Mouse (Mus musculus): ENCODE results near the gene Stk4. TPM values are rescaled to one million over a fixed set of nuclear protein-coding genes. Genes with fewer than 3 reads are reported as not detected.

Gene Stk4
- total RNA-seq, 2 experiments from 2014 or later = 115 to 189 TPM

DNA sequence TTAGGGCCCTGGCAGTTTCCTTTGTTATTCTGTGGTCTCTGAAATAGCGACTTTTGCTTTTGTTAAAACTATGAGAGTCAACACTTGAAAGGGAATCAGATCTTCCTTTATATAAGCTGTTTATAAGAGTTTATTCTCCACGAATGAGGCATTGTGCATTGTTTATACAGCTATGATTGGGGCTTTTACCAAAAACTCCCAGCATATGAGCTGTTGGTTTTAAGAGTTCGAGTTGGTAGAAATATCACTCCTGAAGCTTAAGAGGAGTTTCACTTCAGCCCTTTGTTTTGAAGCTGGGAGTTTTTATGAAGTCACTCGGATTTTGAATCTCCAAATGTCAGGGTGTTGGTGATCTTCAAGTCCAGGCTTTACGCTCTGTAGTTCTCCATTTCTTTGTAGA is 7.8 kb downstream of the Stk4 start:
- no peak for ATAC-seq (replicated peaks; ENCODE audit: poor library complexity)

DNA sequence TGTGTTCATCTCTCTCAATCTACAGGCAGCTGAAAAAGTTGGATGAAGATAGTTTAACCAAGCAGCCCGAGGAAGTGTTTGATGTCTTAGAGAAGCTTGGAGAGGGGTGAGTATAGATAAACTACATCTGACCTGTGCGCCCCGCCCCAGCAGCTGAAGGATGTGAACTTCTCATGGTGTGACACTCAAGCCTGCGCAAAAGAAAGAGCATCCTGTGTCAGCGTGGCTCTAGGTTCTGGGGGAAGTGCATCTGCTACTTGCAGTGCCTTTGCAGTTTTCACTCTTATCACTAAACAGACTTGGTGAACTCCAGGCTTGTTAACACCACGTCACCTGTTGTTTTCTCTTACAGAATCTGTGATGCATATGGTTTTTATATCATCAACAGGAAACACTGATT is 9.4 kb downstream of the Stk4 start:
- peak; percentile 37 for ATAC-seq (replicated peaks; ENCODE audit: poor library complexity)

DNA sequence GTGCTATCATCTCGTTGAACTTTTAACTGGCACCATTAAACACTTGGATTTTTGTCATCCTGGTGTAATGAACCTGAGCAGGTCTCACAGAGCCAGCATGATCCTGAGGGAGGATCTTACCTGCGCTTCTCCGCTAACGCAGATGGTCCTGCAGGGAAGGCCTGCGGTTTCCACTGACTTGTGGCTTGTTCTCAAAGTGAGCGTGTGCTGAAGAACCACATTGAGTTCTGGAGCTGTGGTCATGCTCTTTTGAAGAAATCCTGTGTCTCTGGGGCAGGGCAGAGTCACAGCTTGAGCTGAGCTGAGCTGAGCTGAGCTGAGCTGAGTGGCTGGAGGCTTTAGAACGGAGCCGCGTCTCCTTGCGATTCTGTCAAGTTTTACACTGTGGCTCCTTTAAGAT is 11.5 kb downstream of the Stk4 start:
- ATAC-seq (replicated peaks; ENCODE audit: poor library complexity) = no peak

DNA sequence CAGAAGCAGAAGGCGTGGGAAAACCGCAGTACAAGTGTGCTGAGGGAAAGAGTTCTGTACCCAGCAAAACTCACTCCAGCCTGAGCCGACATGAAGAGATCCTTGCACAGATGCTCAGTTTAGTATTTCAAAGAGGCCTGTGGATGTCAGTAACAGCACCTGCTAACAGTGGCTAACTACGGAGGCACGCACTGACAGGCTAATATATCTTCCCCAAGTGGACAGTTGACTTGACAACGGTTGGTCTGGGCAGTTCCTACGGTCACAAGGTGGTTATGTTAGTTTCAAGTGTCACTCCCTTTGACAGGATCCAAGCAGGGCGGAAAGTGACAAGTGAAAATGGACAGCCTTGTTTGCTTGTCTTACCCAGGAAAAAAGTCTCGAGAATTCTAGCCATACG is 12.1 kb downstream of the Stk4 start:
- ATAC-seq (replicated peaks; ENCODE audit: poor library complexity) = no peak

DNA sequence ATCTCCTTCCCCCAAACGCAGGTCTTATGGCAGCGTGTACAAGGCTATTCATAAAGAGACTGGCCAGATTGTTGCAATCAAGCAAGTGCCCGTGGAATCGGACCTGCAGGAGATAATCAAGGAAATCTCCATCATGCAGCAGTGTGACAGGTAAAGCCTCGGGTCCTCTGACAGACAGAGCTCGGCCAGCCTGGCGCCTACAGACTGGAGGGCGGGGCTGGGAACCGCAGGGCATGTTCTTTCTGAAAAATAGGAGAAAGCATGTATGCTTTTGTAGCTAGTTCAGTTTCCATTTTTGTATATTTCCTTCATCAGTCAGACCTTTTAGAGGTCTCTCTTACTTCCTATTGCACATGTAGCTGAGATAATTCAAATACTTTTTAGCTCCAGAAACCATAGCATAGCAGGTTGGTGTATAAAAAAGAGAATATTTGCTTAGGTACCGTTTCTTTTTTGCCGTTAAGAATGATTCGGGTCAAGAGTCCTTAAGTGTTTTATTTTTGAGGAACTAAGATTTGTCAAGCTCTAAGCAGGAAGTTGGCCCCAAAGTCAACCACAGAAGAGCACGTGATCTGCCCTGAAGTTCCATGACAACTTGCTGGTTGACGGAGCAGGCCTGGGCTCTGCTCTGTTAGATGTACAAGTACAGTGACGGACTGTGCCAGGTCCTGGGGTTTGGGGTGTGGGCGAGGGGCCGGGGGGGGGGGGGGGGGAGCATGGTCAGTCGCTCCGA is 13.7 kb downstream of the Stk4 start:
- peak; percentile 85 for ATAC-seq (replicated peaks; ENCODE audit: poor library complexity)

DNA sequence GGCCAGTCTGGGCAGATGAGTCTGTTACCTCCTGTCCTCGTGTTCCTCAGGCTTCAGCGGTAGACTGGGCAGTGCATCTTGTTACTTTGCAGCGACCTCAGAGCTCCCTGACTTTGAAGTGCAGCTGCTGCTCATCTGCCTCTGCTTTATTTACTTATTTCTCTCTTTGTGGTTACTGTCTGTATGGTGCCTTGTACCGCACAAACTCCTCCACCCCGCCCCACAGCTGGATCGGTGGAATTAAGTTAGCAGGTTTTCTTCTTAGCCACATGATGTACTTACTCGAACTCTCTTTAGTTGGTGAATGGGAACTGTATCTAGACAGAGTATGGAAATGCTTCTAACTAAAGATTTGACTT is 14.2 kb downstream of the Stk4 start:
- peak; percentile 2; the same call in 1 of the 2 replicates for ATAC-seq (replicated peaks; ENCODE audit: poor library complexity)

DNA sequence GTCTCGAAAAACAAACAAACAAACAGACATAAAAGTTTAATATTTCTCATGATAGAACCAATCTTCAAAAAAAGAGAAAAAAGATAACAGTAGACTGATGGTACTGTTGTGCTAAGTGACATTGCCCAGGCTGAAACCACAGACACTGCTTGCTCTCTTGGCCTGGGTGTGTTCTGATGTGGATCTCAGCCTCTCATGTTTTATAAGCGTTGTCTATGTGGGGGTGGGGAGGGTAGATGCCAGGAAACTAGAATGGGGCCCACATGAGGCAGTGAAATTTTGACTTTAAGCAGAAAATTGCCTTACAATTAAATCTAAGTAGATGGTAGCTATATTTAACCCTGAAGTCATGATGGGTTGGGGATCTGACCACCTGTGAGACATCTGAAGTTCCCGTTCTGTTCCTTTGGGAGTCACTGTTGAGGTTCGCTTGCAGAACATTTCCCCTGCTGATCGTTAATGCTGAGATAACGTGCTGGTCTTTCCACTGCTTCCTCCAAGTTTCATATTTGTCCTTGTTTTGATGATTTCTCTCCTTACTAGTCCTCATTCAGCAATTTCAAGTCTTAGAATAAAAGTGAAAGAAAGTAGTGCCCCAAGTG is 17.4 kb downstream of the Stk4 start:
- no peak for ATAC-seq (replicated peaks; ENCODE audit: poor library complexity)

DNA sequence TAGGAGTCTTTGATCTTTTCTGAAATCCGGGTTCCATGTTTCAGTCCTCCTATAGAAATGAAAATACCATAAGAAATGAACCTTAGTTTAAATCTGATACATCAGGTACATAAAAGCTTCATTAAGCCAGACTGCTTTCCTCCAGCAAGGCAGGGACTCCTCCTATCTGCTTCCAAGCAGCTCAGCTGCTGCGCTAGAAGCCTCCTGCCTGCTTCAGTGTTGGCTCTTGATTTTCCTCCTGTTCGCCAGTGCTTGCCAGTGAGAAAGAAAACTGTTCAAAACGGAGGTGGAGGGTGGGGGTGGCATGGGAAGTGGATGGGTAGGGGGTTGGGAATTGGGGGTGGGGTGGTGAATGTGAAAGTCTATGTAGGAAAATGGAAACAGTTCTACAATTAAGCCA is 19.4 kb downstream of the Stk4 start:
- no peak for ATAC-seq (replicated peaks; ENCODE audit: poor library complexity)

DNA sequence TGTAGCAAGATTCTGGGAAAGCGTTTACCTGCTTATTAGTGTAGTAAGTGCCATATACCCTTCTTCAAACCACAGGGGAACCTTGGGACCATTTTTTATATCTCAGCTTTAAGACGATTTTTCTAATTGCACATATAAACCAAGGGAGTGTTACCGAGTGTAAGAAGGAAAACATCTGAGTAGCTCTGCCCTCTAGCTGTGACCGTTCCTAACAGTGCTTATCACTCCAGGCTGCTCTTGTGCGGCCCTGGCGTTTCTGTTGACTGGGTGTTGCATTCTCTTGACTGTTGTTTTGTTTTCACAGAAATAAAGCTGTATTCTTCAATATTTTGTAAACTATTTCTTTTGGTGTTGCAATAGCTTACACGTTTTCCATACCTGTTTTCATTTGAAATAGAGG is 24.0 kb downstream of the Stk4 start:
- ATAC-seq (replicated peaks; ENCODE audit: poor library complexity) = peak; percentile 85

DNA sequence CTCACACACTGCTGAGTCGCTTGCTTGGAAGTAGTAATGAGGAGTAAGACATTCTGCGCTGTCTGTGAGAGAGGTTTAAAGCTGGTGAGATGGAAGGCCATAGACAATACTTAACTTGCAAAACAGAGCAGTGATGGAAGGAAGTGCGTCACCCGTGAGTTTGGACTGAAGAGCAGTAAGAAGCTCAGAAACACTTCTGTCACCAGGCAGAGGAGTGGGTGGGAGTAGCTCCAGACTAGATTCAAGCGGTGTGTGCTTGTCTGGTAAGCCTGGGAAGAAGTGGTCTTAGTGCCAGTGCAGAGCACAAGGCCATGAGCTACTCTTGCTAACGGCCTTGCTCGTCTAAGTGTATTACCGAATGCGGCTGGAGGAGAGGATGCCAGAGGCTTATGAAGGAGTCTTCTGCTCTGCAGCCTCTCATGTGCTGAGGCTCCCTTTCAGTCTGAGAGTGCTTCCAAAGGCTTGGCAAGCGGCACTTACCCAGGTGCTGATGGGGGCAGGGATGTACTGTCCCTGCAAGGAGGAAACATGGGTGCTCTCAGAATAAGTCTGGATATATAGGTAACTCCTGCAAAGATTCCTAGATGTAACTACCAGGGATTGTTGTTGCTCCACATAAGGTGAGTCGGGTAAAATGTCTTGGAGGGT is 28.6 kb downstream of the Stk4 start:
- ATAC-seq (replicated peaks; ENCODE audit: poor library complexity) = no peak

DNA sequence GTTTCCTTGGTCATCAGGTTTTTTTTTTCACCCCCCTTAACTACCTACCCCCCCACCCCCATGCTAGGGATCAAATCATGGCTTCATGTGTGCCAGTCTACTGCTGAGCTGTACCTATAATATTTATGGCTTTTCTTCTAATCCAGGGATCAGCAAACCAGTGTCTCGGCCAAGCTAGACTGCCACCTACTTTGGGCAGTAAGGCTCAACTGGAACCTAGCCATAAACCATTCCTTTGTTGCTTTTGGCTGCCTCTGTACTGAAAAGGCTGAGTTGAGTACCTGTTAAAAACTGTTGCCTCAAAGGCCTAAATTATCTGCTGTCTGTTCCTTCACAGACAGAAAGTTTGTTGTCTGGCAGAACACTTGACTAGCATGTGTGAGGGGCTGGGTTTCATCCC is 31.8 kb downstream of the Stk4 start:
- no peak for ATAC-seq (replicated peaks; ENCODE audit: poor library complexity)

DNA sequence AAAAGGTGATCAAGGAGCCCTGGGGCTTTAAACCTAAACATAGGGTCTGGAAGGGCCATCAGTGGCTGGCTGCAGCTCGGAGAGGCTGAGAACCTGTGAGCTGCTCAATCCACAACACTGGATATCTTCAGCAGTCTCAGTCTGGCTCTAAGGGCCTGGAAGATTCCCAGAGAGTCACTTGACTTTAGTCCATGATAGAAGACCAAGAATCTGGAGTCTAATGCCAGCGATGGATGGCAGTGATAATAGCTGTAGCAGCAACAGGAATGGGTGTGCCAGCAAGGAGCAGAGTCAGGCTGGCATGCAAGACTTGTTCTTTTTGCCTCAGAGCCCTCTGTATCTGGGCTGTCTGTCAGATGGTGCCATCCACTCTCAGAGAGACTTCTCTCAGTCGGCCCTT is 32.2 kb downstream of the Stk4 start:
- ATAC-seq (replicated peaks; ENCODE audit: poor library complexity) = no peak

DNA sequence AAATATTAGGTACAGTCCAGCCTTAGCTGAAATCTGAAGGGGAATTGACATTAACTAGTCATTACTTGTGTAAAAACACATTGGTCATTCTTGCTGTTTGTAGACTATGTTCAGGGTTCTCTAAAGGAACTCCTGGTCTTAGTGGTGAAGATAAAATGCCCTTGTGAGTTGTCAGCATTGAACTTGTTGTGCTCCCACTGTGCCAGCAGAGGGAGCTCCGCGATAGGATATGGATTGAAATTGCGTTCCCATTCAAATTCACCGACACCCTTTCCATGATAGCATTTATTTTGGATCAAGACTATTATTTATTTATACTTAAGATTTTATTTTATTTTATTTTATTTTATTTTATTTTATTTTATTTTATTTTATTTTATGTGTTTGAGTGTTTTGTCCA is 33.4 kb downstream of the Stk4 start:
- ATAC-seq (replicated peaks; ENCODE audit: poor library complexity) = peak; percentile 92

DNA sequence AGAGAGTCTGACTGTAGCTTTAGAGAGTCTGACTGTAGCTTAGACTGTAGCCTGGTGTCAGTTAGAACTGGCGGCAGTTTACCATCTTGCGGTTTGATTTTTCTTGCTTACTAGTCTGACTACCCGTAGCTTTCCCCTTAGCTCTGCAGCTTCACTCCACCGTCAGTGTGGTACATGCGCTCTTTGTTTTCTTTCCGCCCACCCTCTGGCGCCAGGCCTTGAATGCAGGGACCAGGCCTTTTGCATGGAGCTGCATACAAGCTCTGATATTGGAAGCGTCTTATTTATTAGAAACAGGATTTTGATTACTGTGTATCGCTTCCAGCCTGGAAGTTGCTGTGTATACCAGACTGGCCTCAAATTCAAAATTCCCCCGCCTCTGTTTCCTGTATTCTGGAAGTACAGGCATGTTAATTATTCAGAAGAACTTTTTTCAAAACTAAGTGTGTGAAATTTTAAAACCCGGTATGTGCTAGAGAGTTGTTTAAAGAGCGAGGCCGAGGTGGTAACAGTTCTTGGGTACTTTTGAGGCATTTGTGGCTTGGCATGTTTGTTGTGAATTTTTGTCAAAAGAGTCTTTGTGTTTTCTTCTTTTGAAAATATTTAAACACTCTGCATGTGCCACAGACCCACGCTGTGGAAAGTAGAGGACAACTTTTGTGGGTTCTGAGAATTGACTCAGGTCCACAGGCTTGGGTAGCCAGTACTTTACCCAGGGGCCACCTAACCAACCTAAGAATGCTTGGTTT is 36.3 kb downstream of the Stk4 start:
- no peak for ATAC-seq (replicated peaks; ENCODE audit: poor library complexity)

DNA sequence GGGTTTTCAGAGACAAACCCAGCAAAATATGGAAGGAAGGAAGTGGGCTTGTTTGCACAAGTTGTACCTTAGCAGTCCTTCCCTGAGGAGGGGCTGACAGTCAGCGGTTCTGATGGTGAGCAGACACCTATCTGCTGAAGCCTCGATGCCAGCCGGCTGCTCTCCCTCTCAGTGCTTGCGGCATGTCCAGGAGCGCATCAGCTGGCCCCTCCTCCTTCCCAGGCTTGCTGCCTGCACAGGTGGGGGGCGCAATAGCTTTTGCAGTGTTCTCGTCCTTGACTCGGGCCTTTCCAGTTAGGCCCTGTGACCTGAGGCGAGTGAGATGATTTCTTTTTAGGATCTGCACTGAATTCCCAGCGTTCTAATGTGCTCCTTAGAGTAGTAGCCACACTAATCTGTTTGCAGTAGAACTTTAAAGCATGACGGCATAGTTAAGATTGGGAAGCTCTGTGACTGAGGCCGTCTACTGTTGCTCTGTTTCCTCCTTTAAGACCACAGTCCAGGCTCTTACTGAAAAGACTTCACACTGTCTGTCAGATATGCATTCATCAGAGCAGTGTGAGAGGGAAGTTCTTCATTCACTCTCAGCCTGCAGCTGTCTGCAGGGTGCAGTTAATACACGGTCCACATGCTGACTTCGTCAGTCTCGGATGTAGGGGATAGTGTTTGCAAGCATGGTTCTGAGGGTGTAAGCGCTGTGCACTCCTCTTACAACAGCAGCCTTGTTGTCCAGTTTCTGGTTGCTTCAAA is 37.2 kb downstream of the Stk4 start:
- ATAC-seq (replicated peaks; ENCODE audit: poor library complexity) = no peak

DNA sequence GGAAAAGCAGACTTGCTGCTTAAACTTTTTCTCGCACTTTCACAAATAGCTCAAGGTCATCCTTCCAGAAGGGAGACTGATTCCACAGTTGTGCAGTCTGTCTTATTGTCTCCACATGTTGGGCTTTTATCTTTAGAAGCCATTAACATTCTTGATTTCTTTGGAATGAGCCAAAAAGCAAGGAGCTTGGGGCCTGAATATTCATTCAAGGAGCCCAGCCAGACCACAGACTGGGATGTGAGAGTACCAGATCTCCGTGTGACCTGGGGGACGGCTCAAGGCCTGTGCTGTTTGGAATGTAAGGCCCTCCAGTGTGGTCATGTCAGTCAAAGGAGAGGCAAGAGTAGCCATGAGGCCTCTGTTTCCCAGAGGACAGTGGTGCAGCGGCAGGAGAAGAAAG is 38.4 kb downstream of the Stk4 start:
- ATAC-seq (replicated peaks; ENCODE audit: poor library complexity) = no peak

DNA sequence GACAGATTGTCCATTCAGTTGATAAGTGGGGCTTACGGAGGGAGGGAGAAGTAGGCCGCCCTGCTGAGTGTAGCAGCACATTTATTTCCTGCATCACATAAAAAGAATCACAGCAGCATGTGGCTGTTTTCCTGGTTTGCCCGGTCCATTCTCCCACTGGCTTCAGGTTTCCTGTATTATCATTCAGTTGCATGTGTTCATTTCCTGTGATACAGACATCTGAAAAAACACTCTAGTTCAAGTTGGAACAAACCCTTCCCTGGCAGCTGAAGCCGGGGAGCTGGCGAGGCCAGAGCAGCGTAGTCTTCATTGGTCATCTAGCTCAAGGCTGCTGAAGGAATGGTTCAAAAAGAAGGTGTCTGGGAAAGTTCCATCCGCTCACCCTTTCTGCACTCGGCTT is 41.4 kb downstream of the Stk4 start:
- ATAC-seq (replicated peaks; ENCODE audit: poor library complexity) = no peak

DNA sequence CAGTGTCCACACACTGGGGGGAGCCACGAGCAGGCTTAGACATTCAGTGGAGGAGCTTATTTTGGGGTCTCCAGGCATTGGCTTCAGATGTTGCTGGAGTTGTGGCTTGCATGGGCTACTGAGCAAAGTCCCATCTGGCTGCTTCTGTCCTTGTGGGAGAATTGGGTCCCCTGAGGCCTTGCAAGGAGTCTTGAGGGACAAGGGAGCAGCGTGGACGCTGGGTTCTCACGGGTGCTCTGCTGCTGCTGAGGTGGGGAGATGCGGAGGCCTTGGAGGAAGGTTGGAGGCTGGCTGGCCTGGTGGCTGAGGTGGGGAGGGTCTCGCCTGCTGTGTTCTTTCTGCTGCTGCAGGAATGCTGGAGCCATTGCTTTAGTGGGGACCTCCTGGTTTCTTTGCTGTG is 43.9 kb downstream of the Stk4 start:
- no peak for ATAC-seq (replicated peaks; ENCODE audit: poor library complexity)

DNA sequence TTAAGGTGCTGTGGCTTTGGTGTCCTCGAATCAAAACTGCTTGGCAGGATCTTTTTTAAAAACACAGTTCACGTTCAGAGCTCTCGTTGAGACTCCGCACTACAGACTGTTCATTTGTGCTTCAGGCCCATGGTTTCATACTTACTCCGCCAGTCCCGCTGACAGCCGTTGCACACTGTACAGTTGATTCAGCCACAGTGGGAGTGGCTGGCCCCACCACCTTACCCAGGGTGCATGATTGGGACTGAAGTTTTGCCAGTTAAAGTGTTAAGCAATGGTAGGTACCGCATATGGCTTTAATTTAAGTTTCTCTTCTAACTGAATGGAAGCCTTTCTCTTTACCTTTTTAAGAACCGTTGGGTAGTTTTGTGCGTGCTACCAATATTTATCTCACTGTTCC is 45.4 kb downstream of the Stk4 start:
- 0 out of 2 replicates have a peak, but pooled peaks have one; percentile 14 for ATAC-seq (replicated peaks; ENCODE audit: poor library complexity)

DNA sequence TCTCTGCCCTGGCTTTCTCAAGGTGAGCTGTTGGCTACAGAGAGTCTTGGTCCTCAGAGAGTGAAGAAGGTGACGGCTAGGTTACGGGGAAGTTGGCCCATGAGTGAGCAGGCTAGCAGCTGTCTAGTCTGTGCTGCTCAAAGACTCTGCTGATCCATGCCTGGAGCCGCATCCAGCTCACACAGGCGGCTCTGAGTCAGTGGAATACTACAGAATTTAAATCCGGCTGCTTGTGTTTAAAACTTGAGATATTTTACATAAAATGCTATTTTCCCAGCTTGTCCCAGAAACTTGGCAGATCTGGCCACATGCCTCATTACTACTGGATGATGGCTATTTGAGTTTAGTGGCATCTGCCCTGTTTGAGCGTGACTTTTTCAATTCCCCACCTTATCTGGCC is 49.4 kb downstream of the Stk4 start:
- ATAC-seq (replicated peaks; ENCODE audit: poor library complexity) = no peak

DNA sequence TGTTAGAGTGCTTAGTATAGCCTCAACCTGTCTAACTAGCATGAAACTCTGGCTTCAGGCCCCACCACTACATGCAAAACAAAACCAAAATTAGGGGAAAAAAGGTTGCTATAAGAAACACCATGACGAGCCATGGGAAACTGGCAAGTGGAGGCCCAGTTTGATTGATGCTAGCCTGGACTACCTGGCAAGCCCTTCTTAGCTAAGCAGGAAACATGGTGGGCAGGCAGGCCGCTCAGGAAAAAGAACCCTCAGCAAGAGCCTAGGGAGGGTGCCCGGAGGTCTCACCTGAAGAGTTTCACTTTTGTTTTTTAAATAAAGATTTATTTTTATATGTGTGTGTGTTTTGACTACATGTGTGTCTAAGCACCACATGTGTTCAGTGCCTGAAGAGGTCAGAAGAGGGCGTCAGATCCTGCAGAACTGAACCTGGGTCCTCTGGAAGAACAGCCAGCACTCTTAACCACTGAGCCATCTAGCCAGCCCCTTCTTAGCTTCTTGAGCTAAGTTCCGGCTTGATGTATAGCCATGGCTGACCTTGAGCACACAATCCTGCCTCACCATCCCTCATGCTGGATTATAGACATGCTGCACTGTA is 53.1 kb downstream of the Stk4 start:
- ATAC-seq (replicated peaks; ENCODE audit: poor library complexity) = no peak
